Mouse (Mus musculus): ENCODE measurements around the gene Pum3. TPM values are rescaled to one million over a fixed set of nuclear protein-coding genes. Genes with fewer than 3 reads are reported as not detected.

Gene Pum3
- polyA plus RNA-seq, 1 experiment from 2014 or later: 68.2 TPM

GRCm38 (mm10) chr19:27360381-27360780 lies 69.2 kb downstream of the Pum3 start:
- H3K27ac ChIP-seq (ENCODE audit: low read length): no peak overlapping the region
- no peaks in the 10 kb centered on the region for H3K9me3 ChIP-seq (replicated peaks; ENCODE audit: control insufficient read depth, low read length)
- H3K4me3 ChIP-seq (replicated peaks; ENCODE audit: low read length): no peak overlapping the region
- no peaks in the 10 kb centered on the region for H3K27me3 ChIP-seq (ENCODE audit: control insufficient read depth, insufficient read depth, low read length)
- no peak overlapping the region for H3K4me2 ChIP-seq (ENCODE audit: low read depth, low read length)
- no peak for ATAC-seq (ENCODE audit: insufficient read depth, low FRiP score)
- H3K4me1 ChIP-seq (ENCODE audit: control insufficient read depth, insufficient read depth, low read length): peaks cover 3% of the 10 kb centered on the region; the same call in 1 of the 2 replicates
- no peaks in the 10 kb centered on the region for H3K36me3 ChIP-seq (ENCODE audit: control insufficient read depth, insufficient read depth, low read length)
- no peak overlapping the region for H3K9ac ChIP-seq (ENCODE audit: low read length)

GRCm38 (mm10) chr19:27351700-27352099 lies 77.9 kb downstream of the Pum3 start:
- WGBS: 40% methylated on average over 6 of the region's 6 CpGs
- Histone ChIP-seq H3K36me3 (ENCODE audit: control insufficient read depth, insufficient read depth, low read length) (no peaks in the 10 kb centered on the region), H3K9me3 (replicated peaks; ENCODE audit: control insufficient read depth, low read length) (no peaks in the 10 kb centered on the region), H3K4me1 (ENCODE audit: control insufficient read depth, insufficient read depth, low read length) (no peaks in the 10 kb centered on the region), H3K27ac (ENCODE audit: low read length) (no peak overlapping the region), H3K9ac (ENCODE audit: low read length) (no peak overlapping the region), H3K4me3 (replicated peaks; ENCODE audit: low read length) (no peak overlapping the region), H3K4me2 (ENCODE audit: low read depth, low read length) (no peak overlapping the region), H3K27me3 (ENCODE audit: control insufficient read depth, insufficient read depth, low read length) (no peaks in the 10 kb centered on the region)
- 0 out of 2 replicates have a peak, but pooled peaks have one; percentile 33 for ATAC-seq (ENCODE audit: insufficient read depth, low FRiP score)

GRCm38 (mm10) chr19:27346501-27346900 lies 83.1 kb downstream of the Pum3 start:
- H3K4me1 ChIP-seq (ENCODE audit: control insufficient read depth, insufficient read depth, low read length): no peaks in the 10 kb centered on the region
- ATAC-seq (ENCODE audit: insufficient read depth, low FRiP score): no peak
- H3K36me3 ChIP-seq (ENCODE audit: control insufficient read depth, insufficient read depth, low read length): no peaks in the 10 kb centered on the region
- no peaks in the 10 kb centered on the region for H3K27me3 ChIP-seq (ENCODE audit: control insufficient read depth, insufficient read depth, low read length)
- H3K27ac ChIP-seq (ENCODE audit: low read length): no peak overlapping the region
- H3K9ac ChIP-seq (ENCODE audit: low read length): no peak overlapping the region
- WGBS: 62% methylated on average over 1 of the region's 1 CpGs
- H3K4me2 ChIP-seq (ENCODE audit: low read depth, low read length): no peak overlapping the region
- H3K9me3 ChIP-seq (replicated peaks; ENCODE audit: control insufficient read depth, low read length): no peaks in the 10 kb centered on the region
- no peak overlapping the region for H3K4me3 ChIP-seq (replicated peaks; ENCODE audit: low read length)

Other genes starting within 250 kb of the Pum3 start
- gene Vldlr, start 213.3 kb downstream of the Pum3 start, polyA plus RNA-seq (2015; fragmentation: Nextera tagmentation; extraction: Ambion mirVana): 8.4 and 9.0 TPM in 2 replicates
- 0.05 TPM in 1 of 2 replicates, not detected in the other for gene Kcnv2, start 107.2 kb downstream of the Pum3 start, polyA plus RNA-seq (2015; fragmentation: Nextera tagmentation; extraction: Ambion mirVana)